Mouse (Mus musculus): Measurements from ENCODE around the gene Pde4a.

DNA sequence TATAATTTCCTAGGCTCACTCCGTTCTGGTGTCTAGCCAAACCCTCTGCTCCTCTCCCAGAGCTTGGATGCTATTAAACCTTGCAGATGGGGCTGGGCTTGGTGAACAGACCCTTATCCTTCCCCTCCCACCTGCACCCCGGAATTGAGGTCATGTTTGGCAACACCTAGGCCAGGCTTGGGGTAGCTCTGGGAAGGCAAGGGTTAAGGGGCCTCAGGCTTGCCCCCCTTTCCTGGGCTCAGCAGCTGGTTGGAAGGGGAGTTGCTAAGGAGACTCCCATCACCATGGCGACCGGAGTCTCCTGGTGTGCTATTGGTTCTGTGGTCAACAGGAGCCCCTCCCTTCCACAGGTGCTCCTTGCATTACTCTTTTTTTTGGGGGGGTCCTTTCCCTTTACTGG lies 32.5 kb downstream of the Pde4a start:
- TF ChIP-seq POLR2A (IDR thresholded peaks at IDR 0.05; ENCODE audit: extremely low read depth, insufficient read depth, low read length) (no peak), CTCF (IDR thresholded peaks at IDR 0.05; ENCODE audit: extremely low read depth, insufficient read depth, low read length) (no peak)
